Mouse (Mus musculus): Measurements from ENCODE around the gene Cadm1. TPM values are rescaled to one million over a fixed set of nuclear protein-coding genes. Genes with fewer than 3 reads are reported as not detected.

The Cadm1 gene
- polyA plus RNA-seq, 1 experiment from 2014 or later: 44.2 TPM

DNA sequence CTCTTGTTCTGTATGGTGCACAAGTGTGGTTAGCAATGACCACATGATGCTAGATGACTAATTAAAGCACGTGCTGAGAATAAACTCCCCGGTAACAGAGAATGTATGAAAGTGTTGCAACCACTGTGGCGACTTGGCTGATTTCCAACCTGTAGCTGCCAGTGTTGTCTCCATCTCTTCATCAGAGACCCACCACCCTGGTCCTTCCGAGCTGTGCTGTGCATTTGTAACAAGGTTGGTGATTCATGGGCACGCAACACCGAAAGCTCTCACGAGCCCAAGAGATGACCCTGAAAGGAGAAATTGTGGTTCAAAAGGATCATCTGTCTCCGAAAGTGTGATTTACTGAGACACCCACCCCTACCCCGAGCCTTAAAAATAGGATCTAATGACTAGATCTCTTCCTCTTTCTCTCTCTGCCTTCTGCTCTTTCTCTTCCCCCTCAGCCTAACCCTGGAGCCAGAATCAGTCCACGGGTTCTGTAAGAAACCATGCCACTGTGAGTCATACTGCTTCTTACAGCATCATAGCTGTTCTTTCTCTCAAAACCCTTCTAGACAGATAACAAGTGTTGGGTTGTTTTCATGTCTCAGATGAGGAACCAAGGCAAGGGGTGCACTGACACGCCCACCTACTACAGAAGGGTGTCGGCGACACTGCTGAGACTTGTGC lies 203.9 kb downstream of the Cadm1 start:
- WGBS: 82% methylated on average over 13 of the region's 13 CpGs
- no peak overlapping the region for H3K4me2 ChIP-seq (replicated peaks)

DNA sequence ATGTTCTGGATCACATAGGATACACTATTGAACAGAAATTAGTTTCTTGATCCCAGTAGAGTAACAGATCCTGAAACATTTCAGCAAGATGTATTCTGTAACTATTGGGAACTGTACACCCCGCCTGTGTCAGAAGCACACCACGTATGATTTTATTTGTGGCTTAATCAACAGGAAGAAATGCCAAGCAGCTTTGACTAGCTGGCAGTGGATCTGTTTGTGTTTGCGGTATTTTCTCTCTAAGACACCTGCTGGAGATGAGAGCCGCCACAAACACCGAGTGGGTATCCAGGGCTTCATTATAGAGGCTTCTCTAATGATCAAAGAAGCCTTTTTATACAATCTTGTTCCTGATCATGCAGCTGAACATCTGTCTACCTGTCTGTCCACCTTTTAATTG lies 204.9 kb downstream of the Cadm1 start:
- 89% methylated on average over 5 of the region's 5 CpGs for WGBS
- Histone ChIP-seq H3K4me3 (no peak overlapping the region), H3K9me3 (no peaks in the 10 kb centered on the region), H3K27me3 (no peaks in the 10 kb centered on the region), H3K4me2 (replicated peaks) (no peak overlapping the region), H3K4me1 (peaks cover 15% of the 10 kb centered on the region), H3K9ac (no peak overlapping the region), H3K36me3 (no peaks in the 10 kb centered on the region), H3K27ac (no peak overlapping the region)
- no peak for ATAC-seq (ENCODE audit: low FRiP score, low read depth)

More for the DNA sequence above, 203.9 kb downstream of the Cadm1 start:
- Histone ChIP-seq H3K36me3 (no peaks in the 10 kb centered on the region), H3K27me3 (no peaks in the 10 kb centered on the region), H3K9me3 (no peaks in the 10 kb centered on the region), H3K9ac (no peak overlapping the region), H3K4me1 (peaks cover 17% of the 10 kb centered on the region), H3K4me3 (no peak overlapping the region), H3K27ac (no peak overlapping the region)
- no peak for ATAC-seq (ENCODE audit: low FRiP score, low read depth)

- ATAC-seq (ENCODE audit: low FRiP score, low read depth): no peak
- Histone ChIP-seq H3K27ac (no peak overlapping the region), H3K9ac (no peak overlapping the region), H3K9me3 (no peaks in the 10 kb centered on the region), H3K4me1 (peaks cover 3% of the 10 kb centered on the region; the same call in 1 of the 2 replicates), H3K4me2 (replicated peaks) (no peak overlapping the region), H3K27me3 (no peaks in the 10 kb centered on the region), H3K36me3 (no peaks in the 10 kb centered on the region), H3K4me3 (no peak overlapping the region)
- WGBS: 51% methylated on average over 4 of the region's 4 CpGs
Observed at GRCm38 (mm10) chr9:47738799-47739198, 208.8 kb downstream of the Cadm1 start.

- Histone ChIP-seq H3K4me2 (replicated peaks) (no peak overlapping the region), H3K27ac (no peak overlapping the region), H3K9me3 (no peaks in the 10 kb centered on the region), H3K9ac (no peak overlapping the region), H3K27me3 (no peaks in the 10 kb centered on the region), H3K36me3 (no peaks in the 10 kb centered on the region), H3K4me1 (peaks cover 3% of the 10 kb centered on the region; the same call in 1 of the 2 replicates), H3K4me3 (no peak overlapping the region)
- WGBS: 22% methylated on average over 7 of the region's 7 CpGs
- no peak for ATAC-seq (ENCODE audit: low FRiP score, low read depth)
Observed at GRCm38 (mm10) chr9:47739276-47739675, 209.3 kb downstream of the Cadm1 start.

DNA sequence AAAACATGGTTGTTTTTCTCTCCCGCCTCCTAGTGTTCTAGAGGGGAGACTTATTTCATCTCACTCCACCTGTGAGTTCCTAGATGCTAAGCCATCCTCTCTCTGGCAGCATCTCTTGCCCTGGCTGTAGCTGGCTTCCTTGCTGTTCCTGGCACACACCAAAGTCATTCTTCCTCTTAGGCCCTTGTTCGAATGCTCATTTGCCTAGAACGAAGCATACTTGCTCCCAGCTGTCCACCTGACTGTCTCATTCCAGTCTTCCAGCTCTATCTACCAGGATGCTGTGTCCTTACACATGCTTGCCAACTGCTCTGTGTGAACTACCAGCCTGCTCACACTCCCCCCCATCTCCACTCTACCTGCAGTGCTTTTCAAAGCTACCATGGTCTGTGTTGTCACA lies 211.8 kb downstream of the Cadm1 start:
- no peaks in the 10 kb centered on the region; the same call in 1 of the 2 replicates for H3K4me1 ChIP-seq
- no peak overlapping the region for H3K9ac ChIP-seq
- 86% methylated on average over 3 of the region's 3 CpGs for WGBS
- no peak overlapping the region for H3K4me2 ChIP-seq (replicated peaks)
- H3K4me3 ChIP-seq: no peak overlapping the region
- H3K9me3 ChIP-seq: no peaks in the 10 kb centered on the region
- H3K36me3 ChIP-seq: no peaks in the 10 kb centered on the region
- ATAC-seq (ENCODE audit: low FRiP score, low read depth): no peak
- no peaks in the 10 kb centered on the region for H3K27me3 ChIP-seq
- H3K27ac ChIP-seq: no peak overlapping the region

GRCm38 (mm10) chr9:47744916-47745315 lies 214.9 kb downstream of the Cadm1 start:
- H3K4me2 ChIP-seq (replicated peaks): no peak overlapping the region
- whole genome bisulfite sequencing: 78% methylated on average over 3 of the region's 3 CpGs
- no peaks in the 10 kb centered on the region for H3K9me3 ChIP-seq
- no peak overlapping the region for H3K4me3 ChIP-seq
- no peaks in the 10 kb centered on the region for H3K27me3 ChIP-seq
- ATAC-seq (ENCODE audit: low FRiP score, low read depth): no peak
- H3K27ac ChIP-seq: no peak overlapping the region
- H3K9ac ChIP-seq: no peak overlapping the region
- no peaks in the 10 kb centered on the region for H3K36me3 ChIP-seq
- no peaks in the 10 kb centered on the region for H3K4me1 ChIP-seq

- no peak overlapping the region for H3K27ac ChIP-seq
Observed at GRCm38 (mm10) chr9:47745716-47746115, 215.7 kb downstream of the Cadm1 start.

DNA sequence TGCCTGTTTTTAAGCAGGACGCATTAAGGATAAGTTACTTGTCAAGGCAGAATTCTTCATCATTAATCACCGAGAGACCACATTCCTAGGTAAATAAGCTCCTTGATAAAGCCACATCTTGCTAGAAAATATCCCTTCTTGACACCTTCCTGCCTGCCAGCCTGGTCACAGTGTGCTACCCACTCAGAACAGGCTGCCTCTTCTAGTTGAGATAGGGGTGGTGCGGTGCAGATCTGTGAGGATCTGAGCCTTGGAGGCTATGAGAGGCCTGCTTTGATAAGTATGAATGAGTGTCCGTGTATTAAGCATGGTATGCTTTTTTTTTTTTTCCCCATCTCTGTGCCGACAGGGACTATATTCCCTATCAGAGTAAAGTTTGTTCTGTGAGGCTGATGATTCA lies 219.2 kb downstream of the Cadm1 start:
- 84% methylated on average over 5 of the region's 5 CpGs for WGBS
- no peak overlapping the region for H3K4me3 ChIP-seq
- ATAC-seq (ENCODE audit: low FRiP score, low read depth): no peak

More at GRCm38 (mm10) chr9:47745716-47746115, 215.7 kb downstream of the Cadm1 start:
- Histone ChIP-seq H3K27me3 (no peaks in the 10 kb centered on the region), H3K4me2 (replicated peaks) (no peak overlapping the region), H3K9me3 (no peaks in the 10 kb centered on the region), H3K9ac (no peak overlapping the region), H3K4me1 (no peaks in the 10 kb centered on the region), H3K4me3 (no peak overlapping the region), H3K36me3 (no peaks in the 10 kb centered on the region)
- WGBS: 87% methylated on average over 7 of the region's 7 CpGs
- no peak for ATAC-seq (ENCODE audit: low FRiP score, low read depth)

DNA sequence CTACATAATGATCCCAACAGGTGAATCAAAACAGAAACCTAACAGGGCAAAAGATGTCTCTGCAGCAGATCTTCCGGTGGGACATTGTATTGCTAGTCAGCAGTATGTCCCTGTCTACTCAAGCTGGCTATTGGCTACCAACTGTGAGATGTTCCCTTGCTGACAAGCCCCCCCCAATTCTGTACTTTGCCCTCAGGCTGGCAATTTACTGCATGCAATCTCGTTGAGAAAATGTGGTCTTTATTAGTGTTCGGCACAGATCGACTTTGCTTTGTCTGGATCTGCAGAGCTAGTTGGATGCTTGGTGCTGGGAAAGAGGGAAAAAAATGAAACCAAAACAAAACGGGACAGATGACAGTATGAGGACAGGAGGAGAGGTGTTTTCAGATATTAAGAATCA lies 222.5 kb downstream of the Cadm1 start:
- Histone ChIP-seq H3K27ac (no peak overlapping the region), H3K4me3 (0 out of 2 replicates have a peak overlapping the region, but pooled peaks have one; percentile 7), H3K4me1 (peaks cover 45% of the 10 kb centered on the region), H3K36me3 (no peaks in the 10 kb centered on the region), H3K9ac (no peak overlapping the region), H3K9me3 (no peaks in the 10 kb centered on the region), H3K4me2 (replicated peaks) (peak overlapping the region; percentile 43), H3K27me3 (no peaks in the 10 kb centered on the region)
- no peak for ATAC-seq (ENCODE audit: low FRiP score, low read depth)
- whole genome bisulfite sequencing: 17% methylated on average over 5 of the region's 5 CpGs

More for the DNA sequence above, 219.2 kb downstream of the Cadm1 start:
- Histone ChIP-seq H3K9ac (no peak overlapping the region), H3K27ac (no peak overlapping the region), H3K27me3 (no peaks in the 10 kb centered on the region), H3K9me3 (no peaks in the 10 kb centered on the region), H3K4me2 (replicated peaks) (no peak overlapping the region), H3K36me3 (no peaks in the 10 kb centered on the region), H3K4me1 (peaks cover 25% of the 10 kb centered on the region)

DNA sequence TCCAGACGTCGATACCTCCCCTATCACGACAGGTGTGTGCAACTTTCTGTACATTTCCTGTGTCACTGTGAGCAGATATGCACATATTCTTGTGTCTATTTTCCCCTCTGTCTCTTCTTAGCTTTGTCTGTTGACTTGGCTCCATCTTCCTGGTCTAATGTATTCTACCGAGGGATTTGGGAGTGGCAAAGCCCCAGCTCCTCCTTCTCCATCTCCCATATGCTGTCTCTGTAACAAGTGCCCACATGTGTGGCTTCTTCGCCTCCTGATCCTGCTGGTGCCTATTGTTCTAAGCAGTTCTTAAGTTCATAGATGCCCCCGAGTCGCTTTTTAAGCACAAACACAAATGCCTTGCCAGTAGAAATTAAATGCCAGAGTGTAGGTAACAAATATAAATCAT lies 223.2 kb downstream of the Cadm1 start:
- Histone ChIP-seq H3K36me3 (no peaks in the 10 kb centered on the region), H3K27ac (no peak overlapping the region), H3K4me3 (0 out of 2 replicates have a peak overlapping the region, but pooled peaks have one; percentile 7), H3K27me3 (no peaks in the 10 kb centered on the region), H3K9ac (no peak overlapping the region), H3K4me2 (replicated peaks) (peak overlapping the region; percentile 43), H3K9me3 (no peaks in the 10 kb centered on the region), H3K4me1 (peaks cover 51% of the 10 kb centered on the region)
- no peak for ATAC-seq (ENCODE audit: low FRiP score, low read depth)
- 61% methylated on average over 7 of the region's 7 CpGs for WGBS

- Histone ChIP-seq H3K36me3 (no peaks in the 10 kb centered on the region), H3K27me3 (no peaks in the 10 kb centered on the region), H3K9ac (no peak overlapping the region), H3K27ac (no peak overlapping the region), H3K9me3 (no peaks in the 10 kb centered on the region), H3K4me3 (no peak overlapping the region), H3K4me1 (peaks cover 61% of the 10 kb centered on the region), H3K4me2 (replicated peaks) (peak overlapping the region; percentile 16; the same call in 1 of the 2 replicates)
- no peak for ATAC-seq (ENCODE audit: low FRiP score, low read depth)
- 38% methylated on average over 12 of the region's 12 CpGs for WGBS
Observed at GRCm38 (mm10) chr9:47755119-47755518, 225.1 kb downstream of the Cadm1 start.

DNA sequence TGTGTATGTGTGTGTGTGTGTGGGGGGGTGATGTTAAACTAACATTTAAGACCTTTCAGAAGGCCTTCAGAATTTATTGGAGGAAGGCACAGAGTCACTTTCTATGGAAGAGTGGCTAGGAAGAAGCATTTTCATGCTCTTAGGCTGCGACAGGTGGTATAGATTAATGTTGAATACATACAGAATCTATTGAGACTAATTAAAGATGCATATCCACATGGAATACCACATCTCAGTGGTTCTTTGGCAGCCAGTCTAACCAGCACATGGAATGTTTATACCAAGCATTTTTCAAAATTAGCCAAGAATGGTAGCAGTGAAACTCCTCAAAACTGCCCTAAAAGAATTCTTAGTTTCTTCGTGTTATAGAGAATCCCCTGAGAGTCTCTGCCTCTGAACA lies 227.8 kb downstream of the Cadm1 start:
- Histone ChIP-seq H3K4me2 (replicated peaks) (no peak overlapping the region), H3K27ac (no peak overlapping the region), H3K9me3 (no peaks in the 10 kb centered on the region), H3K9ac (no peak overlapping the region), H3K4me3 (no peak overlapping the region), H3K27me3 (no peaks in the 10 kb centered on the region), H3K36me3 (no peaks in the 10 kb centered on the region), H3K4me1 (peaks cover 54% of the 10 kb centered on the region)
- 71% methylated on average over 2 of the region's 2 CpGs for WGBS
- no peak for ATAC-seq (ENCODE audit: low FRiP score, low read depth)

GRCm38 (mm10) chr9:47758320-47758719 lies 228.3 kb downstream of the Cadm1 start:
- H3K27ac ChIP-seq: no peak overlapping the region

More at GRCm38 (mm10) chr9:47758320-47758719, 228.3 kb downstream of the Cadm1 start:
- no peak overlapping the region for H3K9ac ChIP-seq
- no peaks in the 10 kb centered on the region for H3K9me3 ChIP-seq
- no peak overlapping the region for H3K4me3 ChIP-seq
- peaks cover 49% of the 10 kb centered on the region for H3K4me1 ChIP-seq
- no peak for ATAC-seq (ENCODE audit: low FRiP score, low read depth)
- no peaks in the 10 kb centered on the region for H3K36me3 ChIP-seq
- WGBS: 59% methylated on average over 3 of the region's 3 CpGs
- no peaks in the 10 kb centered on the region for H3K27me3 ChIP-seq
- H3K4me2 ChIP-seq (replicated peaks): no peak overlapping the region

Measured in limb, embryonic 13.5 days (tissue).